Comparison of ENCODE assay signal across 28 mouse cellular contexts in the genomic region with DNA sequence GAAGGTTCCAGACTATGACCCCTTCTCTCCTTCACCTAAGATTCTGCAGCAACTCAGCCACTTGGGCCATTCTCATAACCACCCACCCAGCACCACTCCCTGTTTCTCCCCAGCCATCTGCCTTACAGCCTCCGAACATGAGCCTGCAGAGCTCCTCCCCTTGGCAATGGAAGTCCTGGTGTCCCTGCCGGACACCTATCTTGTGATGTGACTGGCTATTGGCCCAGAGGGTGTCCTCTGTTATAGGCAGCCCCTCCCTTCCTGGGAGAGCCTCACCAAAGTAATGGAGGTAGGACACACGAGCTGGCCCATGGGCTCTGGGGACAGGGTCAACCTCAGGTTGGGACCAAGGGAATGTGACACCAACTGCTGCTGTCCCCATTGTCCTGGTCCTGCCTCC. TPM values are rescaled to one million over a fixed set of nuclear protein-coding genes. Genes with fewer than 3 reads are reported as not detected.
DNase-seq lines count a peak whose midpoint lies in the region; ATAC-seq lines count a peak whose summit lies in the region.
"Had no signal": no experiment of that assay in that cellular context is flagged by ENCODE, and none has a peak within 500 bp of the region (broad histone marks: within the 10 kb centered on the region; RNA-seq: fewer than 3 reads in every experiment).

No protein-coding gene starts in this region.

- ATAC-seq in frontal cortex, adult (ENCODE audit: low TSS enrichment), result peak; percentile 21; the same call in 1 of the 2 replicates
- ATAC-seq: CD4-positive, CD25-positive, alpha-beta regulatory T cell, adult 4 months; forebrain, embryonic 13.5 days; hindbrain, embryonic 16.5 days; intestine, embryonic 15.5 days; lung, postnatal 0 days; midbrain, embryonic 16.5 days had no signal

- intact Hi-C loops in heart, postnatal 10 days (cut with DNase I), result loop anchor here (2.0 kb wide), 1 partner anchor 34 kb away; no protein-coding TSS in a partner anchor

- H3K36me3 ChIP-seq in heart, embryonic 10.5 days, result peaks cover 4% of the 10 kb centered on the region; the same call in 1 of the 2 replicates
- H3K36me3 ChIP-seq: embryonic facial prominence, embryonic 13.5 days; hindbrain, embryonic 10.5 days; intestine, embryonic 15.5 days; limb, embryonic 10.5 days; neural tube, embryonic 13.5 days had no signal

- H3K9me3 ChIP-seq in heart, embryonic 10.5 days, result no peaks in the 10 kb centered on the region
- H3K9me3 ChIP-seq: embryonic facial prominence, embryonic 13.5 days; forebrain, embryonic 13.5 days; hindbrain, embryonic 10.5 days; intestine, embryonic 15.5 days; limb, embryonic 10.5 days; neural tube, embryonic 13.5 days had no signal

- H3K4me1 ChIP-seq in heart, embryonic 10.5 days, result peaks cover 17% of the 10 kb centered on the region

- 60% methylated on average over 3 of the region's 3 CpGs for WGBS in heart, embryonic 10.5 days

- DNase-seq in frontal cortex, postnatal 25 days (ENCODE audit: low spot score in 2 of 2), result no peak
- peak; percentile 64 for DNase-seq in heart, adult 8-10 months (ENCODE audit: low spot score)
- DNase-seq in heart, embryonic 10.5 days (ENCODE audit: low spot score), result no peak
- DNase-seq in heart, postnatal 10 days, result peak; percentile 69 to 79
- no peak for DNase-seq in right cerebral cortex, postnatal 25 days
- no peak for DNase-seq in embryo, embryonic 10 days (ENCODE audit: low spot score)
- DNase-seq: adrenal gland, postnatal 14 days; cerebellum, postnatal 25 days; embryo, embryonic 11 days; kidney, adult 8-10 months; kidney, postnatal 10 days; liver; retina, postnatal 1 day; thymus, adult 2 months; thymus, postnatal 4 days had no signal

- no peak overlapping the region for H3K4me3 ChIP-seq in heart, embryonic 10.5 days
- H3K4me3 ChIP-seq: embryonic facial prominence, embryonic 13.5 days; forebrain, embryonic 13.5 days; hindbrain, embryonic 10.5 days; intestine, embryonic 15.5 days; limb, embryonic 10.5 days; myocyte; neural tube, embryonic 13.5 days had no signal

- H3K27ac ChIP-seq in heart, embryonic 10.5 days, result no peak overlapping the region
- H3K27ac ChIP-seq: embryonic facial prominence, embryonic 13.5 days; forebrain, embryonic 13.5 days; hindbrain, embryonic 10.5 days; intestine, embryonic 15.5 days; limb, embryonic 10.5 days; macrophage; neural tube, embryonic 13.5 days had no signal

- H3K27me3 ChIP-seq in heart, embryonic 10.5 days (ENCODE audit: insufficient read depth, poor library complexity, severe bottlenecking), result peaks cover 4% of the 10 kb centered on the region; the same call in 1 of the 2 replicates
- H3K27me3 ChIP-seq: intestine, embryonic 15.5 days had no signal

RNA-seq across cellular contexts. Expression of a gene that starts 10.4 kb away (rescaled TPM):
- 10 to 100 TPM; 48.6 to 66.7 (median 51.4) TPM for total RNA-seq in heart, adult 8-10 months (2022)
- polyA plus RNA-seq in heart, embryonic 10.5 days (2016; fragmentation: Nextera tagmentation; extraction: Ambion mirVana), result 7.8 and 10.8 TPM in 2 replicates
- 10 to 100 TPM; 40.0 to 40.8 TPM for total RNA-seq in heart, postnatal 10 days (2021)

Comparison
In these comparisons a context has a peak if more than half of its experiments do, and no peak if none do; other contexts are left out.
1. DNase-seq: peak in heart, adult 8-10 months (single experiment) and heart, postnatal 10 days (2 of 2); none in frontal cortex, postnatal 25 days (0 of 2), heart, embryonic 10.5 days (single experiment), right cerebral cortex, postnatal 25 days (single experiment) and embryo, embryonic 10 days (single experiment).